Mouse (Mus musculus): ENCODE measurements around the gene Sema4a. TPM values are rescaled to one million over a fixed set of nuclear protein-coding genes. Genes with fewer than 3 reads are reported as not detected.
A peak's percentile ranks its signal among the peaks of the same experiment; 100 is the strongest.

The Sema4a gene
- total RNA-seq (2021) = 10 to 100 TPM; 51.3 to 57.7 TPM
- long read RNA-seq, experiment 1, transcript Sema4a-214 (15 exons, 3,046 nt) = minor isoform, 7 of 49 reads
- long read RNA-seq, experiment 1, transcript Sema4a-215 (15 exons, 3,084 nt) = minor isoform, 6 of 49 reads
- long read RNA-seq, experiment 1, transcript Sema4a-213 (15 exons, 3,125 nt) = major isoform, 19 of 49 reads
- long read RNA-seq, experiment 1, partial matches to known transcripts = 6 of 49 reads
- long read RNA-seq, experiment 1, other reads (novel, unspliced or antisense) = 8 of 49 reads
- long read RNA-seq, experiment 2, transcript Sema4a-213 (15 exons, 3,125 nt) = major isoform, 26 of 52 reads
- long read RNA-seq, experiment 2, transcript Sema4a-214 (15 exons, 3,046 nt) = minor isoform, 5 of 52 reads
- long read RNA-seq, experiment 2, partial matches to known transcripts = 5 of 52 reads
- long read RNA-seq, experiment 2, other reads (novel, unspliced or antisense) = 8 of 52 reads

DNA sequence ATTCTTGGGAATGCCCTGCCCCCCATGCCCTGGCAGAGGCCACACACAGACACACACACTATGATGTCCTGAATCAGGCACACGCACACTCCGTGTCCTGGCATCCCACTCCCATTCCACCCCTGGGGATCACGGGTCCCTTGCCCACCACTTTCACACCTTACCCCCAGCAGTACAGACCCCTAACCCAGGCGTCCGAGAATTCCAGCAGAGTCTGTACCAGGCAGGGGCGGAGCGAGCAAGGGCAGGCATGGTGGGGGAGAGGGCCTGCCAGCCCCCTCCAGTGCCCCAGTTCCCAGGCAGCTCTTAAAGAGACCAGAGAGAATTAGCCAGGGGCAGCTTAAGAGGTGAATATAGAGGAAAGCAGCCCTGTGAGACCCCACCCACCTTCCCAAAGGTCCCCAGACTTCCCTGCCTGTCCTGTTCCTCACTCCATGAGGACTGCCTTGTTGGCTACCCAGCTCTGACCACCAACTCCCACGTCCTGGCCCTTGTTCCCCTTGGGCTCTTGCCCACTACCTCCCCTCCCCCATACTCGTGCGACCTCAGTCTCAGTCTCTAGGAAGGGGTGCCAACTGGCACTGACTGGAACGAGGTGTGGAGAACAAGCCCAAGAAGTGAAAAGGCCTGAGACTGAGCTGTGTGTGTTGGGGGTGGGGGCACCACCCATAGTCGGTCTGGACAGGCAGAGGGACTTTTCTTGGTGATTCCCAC, at the start of gene Sema4a:
Gene Sema4a (minus strand): TSS at position 200 of the 714 bp plus-strand sequence.
- intact Hi-C loops (cut with DNase I) = no loop called here

DNA sequence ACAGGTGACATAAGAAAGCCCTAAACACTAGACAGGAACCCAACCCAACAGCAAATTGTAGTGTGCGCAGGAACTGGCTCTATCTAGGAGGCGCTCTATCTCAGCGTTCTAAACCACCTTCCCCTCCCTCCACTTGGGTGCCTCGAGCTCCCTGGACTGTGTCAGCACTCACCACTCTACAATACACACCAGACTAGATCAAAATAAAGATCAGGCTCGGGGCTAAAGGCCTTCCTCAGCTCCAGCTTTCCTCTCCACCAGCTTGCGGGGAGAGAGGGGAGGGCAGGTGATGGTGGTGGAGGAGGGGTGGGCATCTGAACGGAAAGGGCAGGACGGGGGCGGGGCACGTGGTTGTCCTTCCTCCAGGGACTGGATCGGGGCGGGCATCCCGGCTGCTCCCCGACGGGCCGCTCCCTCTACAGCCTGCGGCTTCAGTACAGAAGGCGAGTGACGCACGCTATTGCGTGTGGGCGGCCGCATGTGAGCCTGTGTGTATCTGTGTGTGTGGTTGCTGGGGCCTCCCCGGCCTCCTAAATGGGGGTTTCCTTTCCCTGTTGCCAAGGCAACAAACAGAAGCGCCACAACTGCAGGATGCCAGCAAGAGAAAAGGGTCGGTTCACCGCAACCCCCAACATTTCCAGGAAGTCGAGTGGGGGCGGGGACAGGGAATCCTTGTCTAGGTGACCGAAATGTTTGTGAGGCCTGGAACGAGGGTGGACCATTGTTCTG, 48.9 kb upstream of the Sema4a start, which contains the start of gene Lmna:
Gene Lmna (minus strand): TSS at position 265 of the 729 bp plus-strand sequence.
- peak; percentile 90 to 97 for DNase-seq (ENCODE audit: low spot score in 2 of 2)
- intact Hi-C loops (cut with DNase I) = no loop called here

More for the DNA sequence above, at the start of gene Sema4a:
- DNase-seq (ENCODE audit: low spot score in 2 of 2) = peak in 1 of 2 experiments; percentile 54

DNA sequence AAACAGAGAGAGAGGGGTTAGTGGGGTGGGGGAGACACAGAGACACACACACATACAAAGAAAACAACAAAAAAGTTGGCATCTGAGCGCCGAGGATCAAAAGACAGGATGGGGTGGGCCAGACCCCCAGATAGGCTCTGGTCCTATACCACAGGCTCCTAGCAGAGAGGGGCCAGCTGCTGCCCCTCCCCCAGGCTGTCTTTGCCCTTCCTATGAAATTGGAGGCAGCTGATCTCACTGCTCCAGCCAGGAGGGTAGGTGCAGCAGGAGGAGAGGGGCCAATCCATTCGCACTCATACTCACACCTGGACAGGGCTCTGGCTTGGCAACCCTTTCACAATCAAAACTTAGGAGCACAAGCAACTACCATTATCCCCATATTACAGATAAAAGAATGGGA, 48.3 kb upstream of the Sema4a start:
- no peak for DNase-seq (ENCODE audit: low spot score in 2 of 2)
- intact Hi-C loops (cut with DNase I) = no loop called here

- no peak for DNase-seq (ENCODE audit: low spot score in 2 of 2)
- intact Hi-C loops (cut with DNase I) = no loop called here
These were observed 44.8 kb upstream of the Sema4a start for GRCm38 (mm10) chr3:88505765-88506164.

GRCm38 (mm10) chr3:88505081-88505480, 44.1 kb upstream of the Sema4a start:
- intact Hi-C loops (cut with DNase I) = no loop called here
- DNase-seq (ENCODE audit: low spot score in 2 of 2) = no peak

- DNase-seq (ENCODE audit: low spot score in 2 of 2) = no peak
- intact Hi-C loops (cut with DNase I) = no loop called here
These were observed 43.1 kb upstream of the Sema4a start for GRCm38 (mm10) chr3:88503881-88504746.

DNA sequence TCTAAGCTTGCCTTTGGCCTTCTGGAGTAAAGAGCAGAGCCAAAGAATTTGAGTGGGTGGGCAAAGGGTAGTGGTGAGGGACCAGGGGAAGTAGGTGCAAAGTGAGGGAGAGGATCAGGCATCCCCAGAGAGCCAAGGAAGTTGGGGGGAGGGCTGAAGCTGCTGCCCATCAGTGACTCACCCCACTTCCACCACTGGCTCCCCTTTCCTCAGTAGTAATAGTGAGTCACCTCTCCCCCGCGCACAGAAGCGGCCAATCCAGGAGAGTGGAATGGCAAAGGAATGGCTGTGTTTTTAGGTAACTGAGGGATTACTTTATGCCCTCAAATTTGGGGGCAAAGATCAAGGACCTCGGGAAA, 42.5 kb upstream of the Sema4a start:
- intact Hi-C loops (cut with DNase I) = no loop called here
- DNase-seq (ENCODE audit: low spot score in 2 of 2) = peak in 1 of 2 experiments; percentile 62

GRCm38 (mm10) chr3:88502641-88503504, 41.9 kb upstream of the Sema4a start:
- intact Hi-C loops (cut with DNase I) = no loop called here
- DNase-seq (ENCODE audit: low spot score in 2 of 2) = peak; percentile 93

- intact Hi-C loops (cut with DNase I) = no loop called here
- DNase-seq (ENCODE audit: low spot score in 2 of 2) = no peak
These were observed 41.1 kb upstream of the Sema4a start for GRCm38 (mm10) chr3:88502031-88502571.

DNA sequence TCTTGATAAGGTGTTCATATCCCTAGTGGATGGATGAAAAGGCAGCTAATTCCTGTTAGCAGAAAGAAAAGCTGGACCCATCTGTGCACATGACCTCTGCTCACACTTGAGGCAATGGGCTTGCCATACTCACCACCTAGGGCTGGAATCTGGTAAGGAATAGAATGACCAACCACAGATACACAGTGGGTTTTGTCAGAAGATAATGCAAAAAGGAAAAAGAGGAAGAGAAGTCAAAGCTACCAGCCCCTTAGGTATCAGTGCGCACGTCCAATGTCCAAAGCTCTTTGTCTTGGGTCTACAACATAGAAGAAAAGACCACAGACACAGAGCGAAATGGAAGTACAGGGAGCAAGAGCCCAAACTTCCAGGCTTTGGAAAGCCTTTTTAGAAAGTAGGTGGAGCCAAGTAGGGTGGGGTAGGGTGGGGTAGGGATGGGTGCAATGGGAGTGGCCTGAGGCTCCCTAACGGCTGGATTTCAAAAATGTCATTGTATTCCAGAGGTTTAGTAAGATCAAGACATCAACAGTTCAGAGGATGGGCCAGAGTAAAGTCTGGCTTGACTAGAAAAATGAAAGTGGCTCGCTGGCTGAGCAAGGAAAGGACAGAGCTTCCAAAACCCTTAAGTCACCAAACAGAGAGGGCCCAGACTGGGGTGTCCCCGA, 40.5 kb upstream of the Sema4a start:
- intact Hi-C loops (cut with DNase I) = no loop called here
- DNase-seq (ENCODE audit: low spot score in 2 of 2) = no peak

- intact Hi-C loops (cut with DNase I) = no loop called here
These were observed 39.8 kb upstream of the Sema4a start for GRCm38 (mm10) chr3:88500655-88501365.

DNA sequence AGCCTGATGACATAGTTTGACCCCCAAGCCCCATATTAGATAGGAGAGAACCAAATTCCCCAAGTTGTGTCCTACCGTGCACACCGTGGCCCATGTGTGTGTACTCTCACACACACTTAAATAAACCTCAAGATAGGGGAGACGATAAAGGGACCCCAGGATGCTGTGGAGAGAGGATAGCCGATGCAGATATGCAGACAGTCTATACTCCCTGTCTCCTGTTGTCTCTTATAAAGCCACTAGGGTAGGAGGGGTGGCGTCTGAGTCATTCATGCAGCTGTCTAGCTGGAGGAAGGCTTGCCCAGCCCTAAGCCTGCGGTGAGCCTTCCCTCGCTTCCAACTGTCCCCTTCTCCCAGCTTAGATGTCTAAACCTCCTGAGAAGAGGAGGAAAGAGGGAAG, 39.1 kb upstream of the Sema4a start:
- DNase-seq (ENCODE audit: low spot score in 2 of 2) = no peak
- intact Hi-C loops (cut with DNase I) = no loop called here

More at GRCm38 (mm10) chr3:88500655-88501365, 39.8 kb upstream of the Sema4a start:
- DNase-seq (ENCODE audit: low spot score in 2 of 2) = no peak

GRCm38 (mm10) chr3:88499580-88499979, 38.6 kb upstream of the Sema4a start:
- DNase-seq (ENCODE audit: low spot score in 2 of 2) = no peak
- intact Hi-C loops (cut with DNase I) = no loop called here

- intact Hi-C loops (cut with DNase I) = no loop called here
- no peak for DNase-seq (ENCODE audit: low spot score in 2 of 2)
These were observed 34.9 kb upstream of the Sema4a start for GRCm38 (mm10) chr3:88495741-88496415.

DNA sequence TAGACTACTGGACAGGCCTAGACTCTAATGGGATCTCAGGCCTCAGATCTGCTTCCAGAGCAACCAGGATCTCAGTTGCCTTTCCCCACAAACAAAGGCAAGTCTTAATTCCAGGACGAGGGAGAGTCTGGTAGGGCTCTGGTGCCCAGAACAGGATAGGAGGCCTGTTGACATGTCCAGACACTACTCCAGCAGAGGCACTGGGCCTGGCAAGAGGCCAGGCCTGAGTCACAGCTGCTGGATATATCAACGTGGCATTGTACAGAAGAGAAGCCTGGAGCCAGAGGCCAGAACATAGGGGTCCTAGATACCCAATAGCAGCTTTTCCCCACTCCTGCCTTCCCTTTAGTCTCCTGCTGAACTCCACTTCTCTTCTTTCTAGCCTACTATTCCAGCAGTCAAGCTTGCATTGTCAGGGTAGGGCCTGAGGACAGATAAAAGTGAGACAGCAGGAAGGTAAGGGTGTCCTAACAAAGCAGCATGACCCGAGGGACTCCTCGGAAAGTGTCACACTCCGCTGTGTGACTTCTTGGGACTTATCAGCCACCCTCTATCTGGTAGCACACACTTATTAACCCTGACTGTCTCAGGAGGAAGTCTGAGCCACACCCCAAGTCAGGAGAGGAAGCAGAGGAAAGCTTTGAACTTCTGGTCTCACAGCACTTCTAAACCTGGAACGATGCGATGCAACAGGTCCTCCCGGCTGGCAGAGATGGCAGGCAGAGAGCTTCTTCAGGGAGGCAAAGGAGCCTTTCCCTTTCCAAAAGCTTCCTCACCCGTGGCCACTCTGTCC, 34.0 kb upstream of the Sema4a start:
- intact Hi-C loops (cut with DNase I) = no loop called here
- DNase-seq (ENCODE audit: low spot score in 2 of 2) = peak in 1 of 2 experiments; percentile 63
